In genomic region chr4:70535289-70535688, GRCm38 (mm10) we compare ENCODE assay signal across 8 mouse cellular contexts. TPM values are rescaled to one million over a fixed set of nuclear protein-coding genes. Genes with fewer than 3 reads are reported as not detected.
A peak's percentile ranks its signal among the peaks of the same experiment; 100 is the strongest.
DNase-seq lines count a peak whose midpoint lies in the region; ATAC-seq and TF ChIP-seq lines count a peak whose summit lies in the region.

No protein-coding gene starts in this region.

- H3K4me3 ChIP-seq in heart, embryonic 16.5 days (ENCODE audit: low read length) = peak overlapping the region; percentile 88
- peak overlapping the region; percentile 73 for H3K4me3 ChIP-seq in bone marrow macrophage, adult 2 months (ENCODE audit: insufficient read depth, low read length)
- H3K4me3 ChIP-seq in hindbrain, embryonic 12.5 days = peak overlapping the region; percentile 96
- H3K4me3 ChIP-seq in midbrain, embryonic 12.5 days = peak overlapping the region; percentile 91

- no peaks in the 10 kb centered on the region for H3K36me3 ChIP-seq in heart, embryonic 16.5 days (ENCODE audit: control insufficient read depth, insufficient read depth)
- H3K36me3 ChIP-seq in hindbrain, embryonic 12.5 days = no peaks in the 10 kb centered on the region
- no peaks in the 10 kb centered on the region for H3K36me3 ChIP-seq in midbrain, embryonic 12.5 days

- H3K9me3 ChIP-seq in heart, embryonic 16.5 days (replicated peaks; ENCODE audit: control insufficient read depth, low read length) = no peaks in the 10 kb centered on the region
- no peaks in the 10 kb centered on the region for H3K9me3 ChIP-seq in hindbrain, embryonic 12.5 days (replicated peaks)
- no peaks in the 10 kb centered on the region for H3K9me3 ChIP-seq in midbrain, embryonic 12.5 days

- H3K4me2 ChIP-seq in heart, embryonic 16.5 days (ENCODE audit: low read depth, low read length) = peak overlapping the region; percentile 81
- H3K4me2 ChIP-seq in hindbrain, embryonic 12.5 days (replicated peaks) = peak overlapping the region; percentile 82
- peak overlapping the region; percentile 72 for H3K4me2 ChIP-seq in midbrain, embryonic 12.5 days (replicated peaks)

- no peak for TF ChIP-seq POLR2A in bone marrow macrophage, adult 2 months (IDR thresholded peaks at IDR 0.05; ENCODE audit: borderline replicate concordance, low read depth, low read length)

- peak overlapping the region; percentile 93 for H3K9ac ChIP-seq in heart, embryonic 16.5 days (ENCODE audit: low read length)
- H3K9ac ChIP-seq in hindbrain, embryonic 12.5 days = peak overlapping the region; percentile 92
- H3K9ac ChIP-seq in midbrain, embryonic 12.5 days (replicated peaks) = peak overlapping the region; percentile 96

- whole genome bisulfite sequencing in heart, embryonic 16.5 days = 0% methylated on average over 18 of the region's 18 CpGs
- WGBS in hindbrain, embryonic 12.5 days = 1% methylated on average over 18 of the region's 18 CpGs
- WGBS in midbrain, embryonic 12.5 days = 0% methylated on average over 18 of the region's 18 CpGs

- H3K4me1 ChIP-seq in heart, embryonic 16.5 days (ENCODE audit: control insufficient read depth, insufficient read depth, low read length) = peaks cover 15% of the 10 kb centered on the region
- H3K4me1 ChIP-seq in bone marrow macrophage, adult 2 months (ENCODE audit: control insufficient read depth, insufficient read depth, low read length) = peaks cover 20% of the 10 kb centered on the region
- H3K4me1 ChIP-seq in hindbrain, embryonic 12.5 days = peaks cover 32% of the 10 kb centered on the region
- H3K4me1 ChIP-seq in midbrain, embryonic 12.5 days = peaks cover 41% of the 10 kb centered on the region

- peak; percentile 42 for ATAC-seq in heart, embryonic 16.5 days (replicated peaks; ENCODE audit: extremely low read depth, insufficient read depth, low FRiP score)
- peak; percentile 79 for ATAC-seq in hindbrain, embryonic 12.5 days (ENCODE audit: low FRiP score)
- ATAC-seq in midbrain, embryonic 12.5 days (ENCODE audit: low FRiP score, low read depth) = peak; percentile 75
- ATAC-seq in inflammation-experienced regulatory T-cells, adult 6 months = no peak

- DNase-seq in heart, postnatal 4 days = no peak
- DNase-seq in gastrocnemius, adult 8-10 months (ENCODE audit: low spot score in 2 of 2) = no peak
- DNase-seq in right cerebral cortex, postnatal 25 days = no peak

- peak overlapping the region; percentile 92 for H3K27ac ChIP-seq in heart, embryonic 16.5 days (ENCODE audit: low read length)
- H3K27ac ChIP-seq in bone marrow macrophage, adult 2 months (ENCODE audit: insufficient read depth, low read depth, low read length) = no peak overlapping the region
- peak overlapping the region; percentile 100 for H3K27ac ChIP-seq in hindbrain, embryonic 12.5 days
- H3K27ac ChIP-seq in midbrain, embryonic 12.5 days (replicated peaks) = peak overlapping the region; percentile 100

- no peak for TF ChIP-seq CTCF in bone marrow macrophage, adult 2 months (IDR thresholded peaks at IDR 0.05; ENCODE audit: low read depth, low read length)

- H3K27me3 ChIP-seq in heart, embryonic 16.5 days (ENCODE audit: control insufficient read depth, insufficient read depth, low read length) = no peaks in the 10 kb centered on the region
- H3K27me3 ChIP-seq in hindbrain, embryonic 12.5 days = no peaks in the 10 kb centered on the region
- H3K27me3 ChIP-seq in midbrain, embryonic 12.5 days = no peaks in the 10 kb centered on the region

RNA-seq across cellular contexts. Expression of gene Megf9, which starts 0.5 kb away (rescaled TPM):
- polyA plus RNA-seq in heart, embryonic 16.5 days (2015; fragmentation: Nextera tagmentation; extraction: Ambion mirVana) = 3.8 TPM in 2 replicates
- 10 to 100 TPM; 12.7 to 14.3 TPM for total RNA-seq in heart, postnatal 4 days (2021)
- 3.0 and 3.7 TPM in 2 replicates for polyA plus RNA-seq in bone marrow macrophage, adult 2 months (2012; ENCODE audit: insufficient read depth, insufficient read length, missing spikeins)
- polyA plus RNA-seq in hindbrain, embryonic 12.5 days (2016; fragmentation: Nextera tagmentation; extraction: Ambion mirVana) = 35.5 and 37.4 TPM in 2 replicates
- 35.2 and 37.8 TPM in 2 replicates for polyA plus RNA-seq in midbrain, embryonic 12.5 days (2016; fragmentation: Nextera tagmentation; extraction: Ambion mirVana)
- total RNA-seq in gastrocnemius, adult 8-10 months (2022) = 1 to 10 TPM; 2.7 to 3.9 (median 3.3) TPM
- polyA plus RNA-seq in inflammation-experienced regulatory T-cells, adult 6 months (2017; shearing (Covaris generic)) = under 1 TPM; 0.39 to 0.78 (median 0.70) TPM
